Mouse (Mus musculus) lung, adult 2 months (tissue): ENCODE data around the gene Cebpa.

Source experiments
- CTCF ChIP-seq: fragments of 200-500 bp; IDR thresholded peaks from 2 replicates; pipeline ENCODE4 v1.5.1; 2011; ENCODE audit warnings: mild to moderate bottlenecking, low read length, control low read depth; ENCODE audit not compliant: insufficient read depth
- POLR2A ChIP-seq: fragments of 200-500 bp; IDR thresholded peaks from 2 replicates; pipeline ENCODE4 v1.6.1; 2011; ENCODE audit warnings: low read depth, mild to moderate bottlenecking, control low read depth, low read length, borderline replicate concordance; ENCODE audit errors: extremely low read depth

GRCm38 (mm10) chr7:35076645-35077044, 42.4 kb upstream of the Cebpa start:
- TF ChIP-seq CTCF, result no peak
- TF ChIP-seq POLR2A, result no peak
